Mouse (Mus musculus) lung, postnatal 0 days (tissue): ENCODE measurements around the gene Camkmt.

ENCODE experiments used
- CTCF ChIP-seq: IDR thresholded peaks from 2 replicates; pipeline ENCODE4 v1.5.1; 2016; ENCODE audit warnings: antibody characterized with exemption, mild to moderate bottlenecking
- EP300 ChIP-seq: IDR thresholded peaks from 2 replicates; pipeline ENCODE4 v1.6.1; 2016; ENCODE audit warnings: antibody characterized with exemption, mild to moderate bottlenecking, control low read depth

DNA sequence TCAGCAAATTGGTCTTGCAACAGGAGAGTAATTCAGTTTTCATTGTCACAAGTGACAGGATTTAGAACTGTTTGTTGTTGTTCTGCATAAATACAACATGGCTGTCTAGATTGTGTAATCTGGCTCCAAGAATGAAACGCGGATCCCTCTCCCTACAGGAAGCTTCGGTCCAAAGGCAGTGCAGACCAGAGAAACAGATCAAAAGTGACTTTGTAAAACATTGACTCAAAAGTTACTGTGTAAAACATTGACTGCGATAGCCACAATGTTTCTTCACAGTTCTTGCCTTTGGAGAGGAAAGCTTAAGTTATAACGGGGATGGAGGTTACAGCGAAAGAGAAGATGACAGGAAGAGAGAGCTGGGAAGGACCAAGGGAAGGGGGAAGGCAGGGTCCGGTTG lies 288.7 kb downstream of the Camkmt start:
- TF ChIP-seq CTCF: no peak
- TF ChIP-seq EP300: no peak
